Mouse (Mus musculus): ENCODE results near the gene 2300002M23Rik. TPM values are rescaled to one million over a fixed set of nuclear protein-coding genes. Genes with fewer than 3 reads are reported as not detected.

The 2300002M23Rik gene
- polyA plus RNA-seq, 1 experiment from 2014 or later = not detected

GRCm38 (mm10) chr17:35544001-35544400, 23.2 kb upstream of the 2300002M23Rik start:
- Histone ChIP-seq H3K4me2 (replicated peaks; ENCODE audit: low read depth) (no peak overlapping the region), H3K27me3 (replicated peaks; ENCODE audit: control insufficient read depth, insufficient read depth, low read length) (no peaks in the 10 kb centered on the region), H3K27ac (ENCODE audit: low read depth, low read length) (no peak overlapping the region), H3K9ac (ENCODE audit: low read depth, low read length) (no peak overlapping the region), H3K4me3 (ENCODE audit: low read depth, low read length) (no peak overlapping the region), H3K9me3 (ENCODE audit: control insufficient read depth) (no peaks in the 10 kb centered on the region), H3K36me3 (ENCODE audit: control insufficient read depth, insufficient read depth) (no peaks in the 10 kb centered on the region), H3K4me1 (replicated peaks; ENCODE audit: control insufficient read depth, insufficient read depth, low read length) (no peaks in the 10 kb centered on the region)
- no peak for ATAC-seq
- TF ChIP-seq CTCF (IDR thresholded peaks at IDR 0.05; ENCODE audit: low read depth) = no peak
- WGBS = 71% methylated on average over 6 of the region's 6 CpGs

- Histone ChIP-seq H3K36me3 (ENCODE audit: control insufficient read depth, insufficient read depth) (no peaks in the 10 kb centered on the region), H3K4me2 (replicated peaks; ENCODE audit: low read depth) (no peak overlapping the region), H3K27ac (ENCODE audit: low read depth, low read length) (no peak overlapping the region), H3K9me3 (ENCODE audit: control insufficient read depth) (no peaks in the 10 kb centered on the region), H3K9ac (ENCODE audit: low read depth, low read length) (no peak overlapping the region), H3K27me3 (replicated peaks; ENCODE audit: control insufficient read depth, insufficient read depth, low read length) (no peaks in the 10 kb centered on the region), H3K4me3 (ENCODE audit: low read depth, low read length) (no peak overlapping the region), H3K4me1 (replicated peaks; ENCODE audit: control insufficient read depth, insufficient read depth, low read length) (no peaks in the 10 kb centered on the region)
- 37% methylated on average over 6 of the region's 6 CpGs for WGBS
- ATAC-seq = peak; percentile 35; the same call in 1 of the 2 replicates
- TF ChIP-seq CTCF (IDR thresholded peaks at IDR 0.05; ENCODE audit: low read depth) = peak; percentile 81
Measured at GRCm38 (mm10) chr17:35544680-35545079, 22.6 kb upstream of the 2300002M23Rik start.

- H3K36me3 ChIP-seq (ENCODE audit: control insufficient read depth, insufficient read depth) = no peaks in the 10 kb centered on the region
- 0 out of 2 replicates have a peak, but pooled peaks have one; percentile 24 for TF ChIP-seq CTCF (IDR thresholded peaks at IDR 0.05; ENCODE audit: low read depth)
- H3K27ac ChIP-seq (ENCODE audit: low read depth, low read length) = no peak overlapping the region
- 69% methylated on average over 2 of the region's 2 CpGs for WGBS
- no peak overlapping the region for H3K4me2 ChIP-seq (replicated peaks; ENCODE audit: low read depth)
- no peak overlapping the region for H3K9ac ChIP-seq (ENCODE audit: low read depth, low read length)
- H3K27me3 ChIP-seq (replicated peaks; ENCODE audit: control insufficient read depth, insufficient read depth, low read length) = no peaks in the 10 kb centered on the region
- H3K4me3 ChIP-seq (ENCODE audit: low read depth, low read length) = no peak overlapping the region
- ATAC-seq = no peak
- H3K4me1 ChIP-seq (replicated peaks; ENCODE audit: control insufficient read depth, insufficient read depth, low read length) = no peaks in the 10 kb centered on the region
- H3K9me3 ChIP-seq (ENCODE audit: control insufficient read depth) = no peaks in the 10 kb centered on the region
Measured at GRCm38 (mm10) chr17:35547465-35547864, 19.8 kb upstream of the 2300002M23Rik start.

GRCm38 (mm10) chr17:35548636-35549035, 18.6 kb upstream of the 2300002M23Rik start:
- 36% methylated on average over 5 of the region's 5 CpGs for WGBS
- H3K27ac ChIP-seq (ENCODE audit: low read depth, low read length) = no peak overlapping the region
- ATAC-seq = no peak
- no peak for TF ChIP-seq CTCF (IDR thresholded peaks at IDR 0.05; ENCODE audit: low read depth)
- H3K9me3 ChIP-seq (ENCODE audit: control insufficient read depth) = no peaks in the 10 kb centered on the region
- H3K4me1 ChIP-seq (replicated peaks; ENCODE audit: control insufficient read depth, insufficient read depth, low read length) = no peaks in the 10 kb centered on the region
- H3K27me3 ChIP-seq (replicated peaks; ENCODE audit: control insufficient read depth, insufficient read depth, low read length) = no peaks in the 10 kb centered on the region
- H3K9ac ChIP-seq (ENCODE audit: low read depth, low read length) = no peak overlapping the region
- no peak overlapping the region for H3K4me2 ChIP-seq (replicated peaks; ENCODE audit: low read depth)
- H3K4me3 ChIP-seq (ENCODE audit: low read depth, low read length) = no peak overlapping the region
- no peaks in the 10 kb centered on the region for H3K36me3 ChIP-seq (ENCODE audit: control insufficient read depth, insufficient read depth)

GRCm38 (mm10) chr17:35549437-35550142, 17.7 kb upstream of the 2300002M23Rik start:
- Histone ChIP-seq H3K4me3 (ENCODE audit: low read depth, low read length) (no peak overlapping the region), H3K27me3 (replicated peaks; ENCODE audit: control insufficient read depth, insufficient read depth, low read length) (no peaks in the 10 kb centered on the region), H3K9me3 (ENCODE audit: control insufficient read depth) (no peaks in the 10 kb centered on the region), H3K36me3 (ENCODE audit: control insufficient read depth, insufficient read depth) (no peaks in the 10 kb centered on the region), H3K4me1 (replicated peaks; ENCODE audit: control insufficient read depth, insufficient read depth, low read length) (no peaks in the 10 kb centered on the region), H3K27ac (ENCODE audit: low read depth, low read length) (peak overlapping the region; percentile 30; the same call in 1 of the 2 replicates), H3K4me2 (replicated peaks; ENCODE audit: low read depth) (no peak overlapping the region), H3K9ac (ENCODE audit: low read depth, low read length) (no peak overlapping the region)
- 45% methylated on average over 15 of the region's 15 CpGs for whole genome bisulfite sequencing
- no peak for TF ChIP-seq CTCF (IDR thresholded peaks at IDR 0.05; ENCODE audit: low read depth)
- peak; percentile 28; the same call in 1 of the 2 replicates for ATAC-seq

- 96% methylated on average over 4 of the region's 4 CpGs for whole genome bisulfite sequencing
- Histone ChIP-seq H3K36me3 (ENCODE audit: control insufficient read depth, insufficient read depth) (no peaks in the 10 kb centered on the region), H3K27ac (ENCODE audit: low read depth, low read length) (peak overlapping the region; percentile 30; the same call in 1 of the 2 replicates), H3K4me3 (ENCODE audit: low read depth, low read length) (no peak overlapping the region), H3K4me2 (replicated peaks; ENCODE audit: low read depth) (no peak overlapping the region), H3K4me1 (replicated peaks; ENCODE audit: control insufficient read depth, insufficient read depth, low read length) (no peaks in the 10 kb centered on the region), H3K9ac (ENCODE audit: low read depth, low read length) (no peak overlapping the region), H3K27me3 (replicated peaks; ENCODE audit: control insufficient read depth, insufficient read depth, low read length) (no peaks in the 10 kb centered on the region), H3K9me3 (ENCODE audit: control insufficient read depth) (no peaks in the 10 kb centered on the region)
- ATAC-seq = no peak
- TF ChIP-seq CTCF (IDR thresholded peaks at IDR 0.05; ENCODE audit: low read depth) = peak; percentile 29; the same call in 1 of the 2 replicates
Measured at GRCm38 (mm10) chr17:35550143-35550494, 17.1 kb upstream of the 2300002M23Rik start.

Measured in intestine, postnatal 0 days (tissue).